Mouse (Mus musculus) G1E (cell line): ENCODE data around the gene Cyb561d1.

Experiments used
- CTCF ChIP-seq: IDR thresholded peaks from 2 replicates; pipeline ENCODE4 v1.5.1; 2012; ENCODE audit warnings: low read depth, low read length, inconsistent platforms, mixed read lengths
- GATA1 ChIP-seq: IDR thresholded peaks from 2 replicates; pipeline ENCODE4 v1.6.1; 2012; ENCODE audit warnings: borderline replicate concordance, low read length, inconsistent platforms, mixed read lengths
- TAL1 ChIP-seq: conservative IDR thresholded peaks from 2 replicates; pipeline ENCODE4 v1.6.1; 2012; ENCODE audit warnings: low read depth, low read length, inconsistent platforms, mixed read lengths

DNA sequence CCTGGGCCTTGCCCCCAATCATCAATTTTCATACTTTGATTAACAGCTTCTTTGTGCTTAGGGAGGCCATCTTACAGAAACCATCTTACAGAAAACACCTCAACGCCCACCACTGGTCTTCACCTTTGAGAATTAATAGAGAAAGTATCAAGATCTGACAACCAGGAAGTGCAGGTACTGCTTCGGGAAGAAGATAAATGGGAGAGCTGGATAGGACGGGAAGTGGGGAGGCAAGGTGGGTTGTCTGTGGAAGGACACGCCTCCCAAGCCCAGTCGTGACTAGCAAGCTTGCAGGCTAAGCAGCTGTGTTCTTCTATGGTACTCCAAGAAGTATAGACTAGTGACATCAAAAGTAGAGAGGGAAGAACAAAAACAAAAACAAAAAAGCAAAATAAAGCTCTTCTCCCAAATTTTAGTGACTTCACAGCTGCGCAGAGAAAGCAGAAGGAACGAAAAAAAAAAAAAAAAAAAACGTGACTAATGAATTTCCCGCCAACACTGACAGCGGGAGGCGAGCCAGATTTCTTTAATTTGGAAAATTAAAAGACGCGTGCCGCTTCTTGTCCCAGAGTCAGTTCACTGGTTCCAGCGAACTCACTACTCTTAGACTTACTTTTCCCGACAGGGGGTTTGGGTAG is 15.4 kb downstream of the Cyb561d1 start:
- TF ChIP-seq CTCF (no peak), TAL1 (no peak), GATA1 (no peak)
